Mouse (Mus musculus): ENCODE measurements around the gene Runx2.

Gene Runx2

GRCm38 (mm10) chr17:44713404-44713803, 101.2 kb downstream of the Runx2 start:
- DNase-seq (ENCODE audit: low read depth) = no peak

GRCm38 (mm10) chr17:44709516-44710252, 104.9 kb downstream of the Runx2 start:
- peak; percentile 97 for DNase-seq (ENCODE audit: low read depth)

- no peak for DNase-seq (ENCODE audit: low read depth)
Measured at GRCm38 (mm10) chr17:44707956-44708355, 106.6 kb downstream of the Runx2 start.

- no peak for DNase-seq (ENCODE audit: low read depth)
Measured at GRCm38 (mm10) chr17:44706531-44706930, 108.1 kb downstream of the Runx2 start.

GRCm38 (mm10) chr17:44702506-44703298, 111.9 kb downstream of the Runx2 start:
- no peak for DNase-seq (ENCODE audit: low read depth)

GRCm38 (mm10) chr17:44701531-44701930, 113.1 kb downstream of the Runx2 start:
- no peak for DNase-seq (ENCODE audit: low read depth)

GRCm38 (mm10) chr17:44700326-44700725, 114.3 kb downstream of the Runx2 start:
- no peak for DNase-seq (ENCODE audit: low read depth)

GRCm38 (mm10) chr17:44697053-44697452, 117.5 kb downstream of the Runx2 start:
- DNase-seq (ENCODE audit: low read depth) = no peak

GRCm38 (mm10) chr17:44693552-44693951, 121.0 kb downstream of the Runx2 start:
- no peak for DNase-seq (ENCODE audit: low read depth)

- no peak for DNase-seq (ENCODE audit: low read depth)
Measured at GRCm38 (mm10) chr17:44691517-44691916, 123.1 kb downstream of the Runx2 start.

GRCm38 (mm10) chr17:44690410-44691035, 124.1 kb downstream of the Runx2 start:
- no peak for DNase-seq (ENCODE audit: low read depth)

- DNase-seq (ENCODE audit: low read depth) = no peak
Measured at GRCm38 (mm10) chr17:44688306-44688705, 126.3 kb downstream of the Runx2 start.

GRCm38 (mm10) chr17:44685514-44685913, 129.1 kb downstream of the Runx2 start:
- no peak for DNase-seq (ENCODE audit: low read depth)

- DNase-seq (ENCODE audit: low read depth) = no peak
Measured at GRCm38 (mm10) chr17:44683026-44683425, 131.6 kb downstream of the Runx2 start.

GRCm38 (mm10) chr17:44677782-44678181, 136.8 kb downstream of the Runx2 start:
- peak; percentile 68 for DNase-seq (ENCODE audit: low read depth)

- DNase-seq (ENCODE audit: low read depth) = no peak
Measured at GRCm38 (mm10) chr17:44672806-44673205, 141.8 kb downstream of the Runx2 start.

GRCm38 (mm10) chr17:44671946-44672692, 142.5 kb downstream of the Runx2 start:
- DNase-seq (ENCODE audit: low read depth) = no peak

GRCm38 (mm10) chr17:44669985-44670384, 144.6 kb downstream of the Runx2 start:
- DNase-seq (ENCODE audit: low read depth) = no peak

GRCm38 (mm10) chr17:44667346-44667745, 147.3 kb downstream of the Runx2 start:
- DNase-seq (ENCODE audit: low read depth) = no peak

- no peak for DNase-seq (ENCODE audit: low read depth)
Measured at GRCm38 (mm10) chr17:44663872-44664271, 150.7 kb downstream of the Runx2 start.

- no peak for DNase-seq (ENCODE audit: low read depth)
Measured at GRCm38 (mm10) chr17:44663208-44663607, 151.4 kb downstream of the Runx2 start.

GRCm38 (mm10) chr17:44662080-44662706, 152.4 kb downstream of the Runx2 start:
- no peak for DNase-seq (ENCODE audit: low read depth)
